9 mouse cellular contexts compared by ENCODE assay signal in genomic region chr4:135507547-135508350, GRCm38 (mm10). TPM values are rescaled to one million over a fixed set of nuclear protein-coding genes. Genes with fewer than 3 reads are reported as not detected.
DNase-seq lines count a peak whose midpoint lies in the region; ATAC-seq lines count a peak whose summit lies in the region.
"Had no signal": no experiment of that assay in that cellular context is flagged by ENCODE, and none has a peak within 500 bp of the region (broad histone marks: within the 10 kb centered on the region; RNA-seq: fewer than 3 reads in every experiment).

No protein-coding gene starts in this region.

- no peaks in the 10 kb centered on the region for H3K9me3 ChIP-seq in embryonic facial prominence, embryonic 15.5 days (replicated peaks)
- H3K9me3 ChIP-seq in hindbrain, embryonic 10.5 days: no peaks in the 10 kb centered on the region
- H3K9me3 ChIP-seq in megakaryocyte, embryonic 14.5 days: no peaks in the 10 kb centered on the region

- H3K4me3 ChIP-seq in embryonic facial prominence, embryonic 15.5 days (replicated peaks): peak overlapping the region; percentile 18
- peak overlapping the region; percentile 42 for H3K4me3 ChIP-seq in hindbrain, embryonic 10.5 days
- H3K4me3 ChIP-seq in megakaryocyte, embryonic 14.5 days (replicated peaks): peak overlapping the region; percentile 91

- no peak overlapping the region for H3K27ac ChIP-seq in embryonic facial prominence, embryonic 15.5 days (replicated peaks)
- no peak overlapping the region for H3K27ac ChIP-seq in hindbrain, embryonic 10.5 days
- H3K27ac ChIP-seq: macrophage had no signal

- intact Hi-C loops in left cerebral cortex, postnatal 10 days (cut with DNase I): loop anchor here (1.0 kb wide), 1 partner anchor 160 kb away; no protein-coding TSS in a partner anchor

- DNase-seq in 416B (ENCODE audit: low read depth): peak; percentile 81
- DNase-seq in MEL-GATA-1-ER (ENCODE audit: extremely low read depth, low read depth): peak; percentile 68
- DNase-seq in hindbrain, embryonic 10.5 days (ENCODE audit: low spot score): peak; percentile 62
- peak; percentile 54 to 70 for DNase-seq in left cerebral cortex, postnatal 10 days (ENCODE audit: extremely low spot score in 1 of 2, low spot score in 2 of 2)
- peak; percentile 45 for DNase-seq in spleen, adult 12 weeks (ENCODE audit: low spot score)
- no peak for DNase-seq in urinary bladder, postnatal 25 days (ENCODE audit: low spot score)

- 13% methylated on average over 22 of the region's 22 CpGs for WGBS in embryonic facial prominence, embryonic 15.5 days
- 18% methylated on average over 22 of the region's 22 CpGs for WGBS in hindbrain, embryonic 10.5 days

- H3K4me2 ChIP-seq in embryonic facial prominence, embryonic 15.5 days (replicated peaks): peak overlapping the region; percentile 41

- no peaks in the 10 kb centered on the region for H3K27me3 ChIP-seq in embryonic facial prominence, embryonic 15.5 days
- H3K27me3 ChIP-seq in hindbrain, embryonic 10.5 days (ENCODE audit: insufficient read depth, poor library complexity, severe bottlenecking): peaks cover 29% of the 10 kb centered on the region
- H3K27me3 ChIP-seq in megakaryocyte, embryonic 14.5 days (replicated peaks): peaks cover 14% of the 10 kb centered on the region

- peaks cover 20% of the 10 kb centered on the region for H3K4me1 ChIP-seq in embryonic facial prominence, embryonic 15.5 days
- H3K4me1 ChIP-seq in hindbrain, embryonic 10.5 days (replicated peaks): peaks cover 12% of the 10 kb centered on the region
- H3K4me1 ChIP-seq in megakaryocyte, embryonic 14.5 days: peaks cover 65% of the 10 kb centered on the region

- ATAC-seq in embryonic facial prominence, embryonic 15.5 days (ENCODE audit: insufficient number of reproducible peaks, low FRiP score, low TSS enrichment, low read depth): no peak

- no peaks in the 10 kb centered on the region for H3K36me3 ChIP-seq in embryonic facial prominence, embryonic 15.5 days
- no peaks in the 10 kb centered on the region for H3K36me3 ChIP-seq in hindbrain, embryonic 10.5 days
- peaks cover 14% of the 10 kb centered on the region for H3K36me3 ChIP-seq in megakaryocyte, embryonic 14.5 days (replicated peaks; ENCODE audit: low read length)

- H3K9ac ChIP-seq in embryonic facial prominence, embryonic 15.5 days: no peak overlapping the region

RNA-seq across cellular contexts. Expression of gene Nipal3, which starts 12.9 kb away (rescaled TPM):
- polyA plus RNA-seq in embryonic facial prominence, embryonic 15.5 days (2015; fragmentation: Nextera tagmentation; extraction: Ambion mirVana): 2.5 and 2.9 TPM in 2 replicates
- 1.8 and 2.5 TPM in 2 replicates for polyA plus RNA-seq in hindbrain, embryonic 10.5 days (2016; fragmentation: Nextera tagmentation; extraction: Ambion mirVana)
- total RNA-seq in left cerebral cortex, postnatal 10 days (2021): 10 to 100 TPM; 90.9 to 96.8 TPM
- 50.7 and 286 TPM in 2 replicates for polyA plus RNA-seq in megakaryocyte, embryonic 14.5 days (2012; ENCODE audit: insufficient read depth, low replicate concordance)

RNA-seq across cellular contexts. Expression of gene Stpg1, which starts 13.2 kb away (rescaled TPM):
- 0.87 and 1.9 TPM in 2 replicates for polyA plus RNA-seq in embryonic facial prominence, embryonic 15.5 days (2015; fragmentation: Nextera tagmentation; extraction: Ambion mirVana)
- 0.66 and 1.2 TPM in 2 replicates for polyA plus RNA-seq in hindbrain, embryonic 10.5 days (2016; fragmentation: Nextera tagmentation; extraction: Ambion mirVana)
- 1 to 10 TPM in 1 of 2 experiments, under 1 TPM in 1; 0.81 to 1.3 TPM for total RNA-seq in left cerebral cortex, postnatal 10 days (2021)
- polyA plus RNA-seq in megakaryocyte, embryonic 14.5 days (2012; ENCODE audit: insufficient read depth, low replicate concordance): 3.6 and 4.5 TPM in 2 replicates

Comparison
In these comparisons a context has a peak if more than half of its experiments do, and no peak if none do; other contexts are left out.
1. H3K4me3 ChIP-seq: peak in every context shown above with its lines; median percentile 91 in megakaryocyte, embryonic 14.5 days; 42 in hindbrain, embryonic 10.5 days; 18 in embryonic facial prominence, embryonic 15.5 days.
2. RNA of gene Nipal3, which starts 12.9 kb away (polyA plus RNA-seq): 50.7 to 286 TPM in megakaryocyte, embryonic 14.5 days; 2.5 to 2.9 TPM in embryonic facial prominence, embryonic 15.5 days and 1.8 to 2.5 TPM in hindbrain, embryonic 10.5 days; every median in the first group is over 10 times any median in the second.